Mouse (Mus musculus): Measurements from ENCODE around the gene Inf2.

The Inf2 gene

DNA sequence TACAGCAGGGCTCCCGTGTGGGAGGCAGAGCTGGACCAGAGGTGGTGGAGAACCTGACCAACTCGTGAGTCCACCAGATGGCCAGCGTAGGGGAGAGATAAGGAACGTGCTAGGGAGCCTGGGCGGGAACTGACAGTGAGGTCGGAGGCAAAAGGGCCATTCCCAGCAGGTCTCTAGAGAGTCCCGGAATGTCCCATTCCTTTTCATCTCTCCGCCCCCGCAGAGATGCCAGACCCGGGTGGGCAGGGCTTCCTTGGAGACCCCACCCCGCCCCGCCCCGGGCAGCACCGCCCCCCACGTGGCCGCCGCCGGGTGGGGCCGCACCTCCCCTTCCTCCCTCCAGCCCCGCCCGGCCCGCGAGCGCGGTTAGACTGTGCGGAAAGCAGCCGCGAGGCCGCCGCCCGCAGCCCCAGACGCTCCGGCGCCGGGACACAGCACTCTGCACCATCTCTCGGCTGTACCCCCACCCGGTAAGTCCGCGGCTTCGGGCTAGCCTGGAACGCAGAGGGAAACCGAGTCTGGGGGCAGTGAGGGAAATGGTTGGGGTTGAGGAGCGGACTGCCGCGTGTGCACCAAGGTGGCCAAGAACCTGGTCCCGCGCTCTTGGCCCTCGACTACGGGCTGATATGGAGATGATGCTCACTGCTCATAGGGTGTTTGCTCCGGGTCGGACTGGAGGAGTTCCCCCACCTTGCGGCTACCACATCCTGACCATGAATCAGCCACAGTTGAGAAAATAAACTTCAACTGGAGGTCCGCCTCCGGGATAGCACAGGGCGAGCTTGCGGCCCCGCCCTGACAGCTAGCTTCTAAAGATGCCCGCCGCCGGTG, at the start of gene Inf2:
Gene Inf2, plus strand, starts transcription at position 359 of the 831 bp plus-strand sequence.
- in situ Hi-C loops (cut with MboI; ENCODE audit: low pct_unique_long_range_greater_than_20kb in 1 of 2, low sequenced_read_pairs in 2 of 2, unreplicated experiment in 1 of 2): no loop called here

DNA sequence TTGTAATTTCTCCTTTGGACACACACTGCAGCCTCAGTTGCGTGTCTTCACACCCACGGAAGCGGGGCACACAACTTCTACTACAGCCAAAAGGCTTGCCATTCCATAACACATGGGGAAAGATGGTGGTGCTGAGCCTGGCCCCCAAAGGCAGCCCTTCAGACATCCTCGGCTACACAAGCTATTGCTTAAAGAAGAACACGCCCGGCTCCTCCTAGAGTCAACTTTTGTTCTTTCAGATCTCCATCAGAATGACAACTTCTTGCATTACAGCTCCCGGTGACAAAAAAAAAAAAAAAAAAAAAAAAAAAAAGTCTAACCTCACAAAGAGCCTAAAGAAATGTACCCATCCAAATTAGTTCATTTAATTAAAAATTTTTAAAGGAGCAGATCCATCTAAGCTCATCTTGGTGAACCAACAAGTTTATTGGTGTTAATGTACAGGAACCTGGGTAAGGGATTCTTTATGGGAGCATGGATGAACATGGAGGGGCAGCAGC, 49.1 kb upstream of the Inf2 start:
- in situ Hi-C loops (cut with MboI; ENCODE audit: low pct_unique_long_range_greater_than_20kb in 1 of 2, low sequenced_read_pairs in 2 of 2, unreplicated experiment in 1 of 2): loop anchor here in 1 of 2 experiments (5.0 kb wide), 1 partner anchor 52 kb away; the partner anchor contains the start of gene A530016L24Rik

DNA sequence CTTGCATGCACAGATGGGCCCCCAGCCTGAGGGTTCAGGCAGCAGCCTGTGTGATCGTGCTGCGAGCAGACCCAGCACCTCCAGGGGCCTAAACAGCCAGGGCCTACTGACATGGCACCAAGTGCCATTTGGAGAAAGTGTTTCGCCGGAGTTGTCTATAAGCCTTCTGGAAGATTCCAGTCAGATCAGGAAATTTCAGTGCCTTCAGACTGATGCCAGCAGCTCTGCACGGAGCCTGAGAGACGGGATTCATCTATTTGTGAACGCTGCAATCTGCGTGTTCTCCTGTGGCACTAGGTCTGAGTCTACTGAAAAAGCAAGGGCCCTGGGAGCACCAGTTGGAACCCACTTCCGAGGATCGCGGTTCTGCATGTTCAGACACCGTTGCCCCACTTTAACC, 48.3 kb upstream of the Inf2 start:
- in situ Hi-C loops (cut with MboI; ENCODE audit: low pct_unique_long_range_greater_than_20kb in 1 of 2, low sequenced_read_pairs in 2 of 2, unreplicated experiment in 1 of 2): loop anchor here (10.0 kb wide), 1 partner anchor 396 kb away; the partner anchor contains the start of gene Kif26a (in 2 of the 2)

DNA sequence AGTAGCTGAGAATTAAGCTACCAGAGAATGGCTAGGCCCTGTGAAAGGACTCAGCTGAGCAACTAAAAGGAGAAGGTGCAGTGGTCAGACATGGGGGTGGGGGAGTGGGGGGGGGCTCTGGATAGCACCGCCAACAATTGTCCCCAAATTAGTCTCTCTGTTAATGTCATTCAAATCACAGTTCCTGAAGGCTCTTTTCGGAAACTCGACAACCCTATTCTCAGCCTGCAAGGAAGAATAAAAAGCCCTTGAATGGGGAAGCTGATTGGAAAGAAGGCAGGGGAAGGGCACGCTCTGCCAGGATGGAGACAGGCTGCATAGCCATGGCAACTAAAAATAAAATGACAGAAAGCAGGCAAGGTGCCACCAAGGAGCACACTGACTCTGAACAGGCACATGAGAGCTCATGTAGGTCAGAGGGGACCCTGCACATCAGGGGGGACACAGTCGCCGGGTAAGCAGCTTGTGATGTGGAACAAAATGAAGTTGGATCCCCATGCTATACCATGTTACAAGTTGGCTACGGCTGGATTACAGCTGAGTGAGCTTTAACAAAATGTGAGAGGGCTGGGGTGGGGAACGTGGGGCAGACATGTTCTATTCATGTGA, 47.0 kb upstream of the Inf2 start:
- in situ Hi-C loops (cut with MboI; ENCODE audit: low pct_unique_long_range_greater_than_20kb in 1 of 2, low sequenced_read_pairs in 2 of 2, unreplicated experiment in 1 of 2): loop anchor here (10.0 kb wide), 1 partner anchor 397 kb away; the partner anchor contains the start of gene Kif26a (in 2 of the 2)

DNA sequence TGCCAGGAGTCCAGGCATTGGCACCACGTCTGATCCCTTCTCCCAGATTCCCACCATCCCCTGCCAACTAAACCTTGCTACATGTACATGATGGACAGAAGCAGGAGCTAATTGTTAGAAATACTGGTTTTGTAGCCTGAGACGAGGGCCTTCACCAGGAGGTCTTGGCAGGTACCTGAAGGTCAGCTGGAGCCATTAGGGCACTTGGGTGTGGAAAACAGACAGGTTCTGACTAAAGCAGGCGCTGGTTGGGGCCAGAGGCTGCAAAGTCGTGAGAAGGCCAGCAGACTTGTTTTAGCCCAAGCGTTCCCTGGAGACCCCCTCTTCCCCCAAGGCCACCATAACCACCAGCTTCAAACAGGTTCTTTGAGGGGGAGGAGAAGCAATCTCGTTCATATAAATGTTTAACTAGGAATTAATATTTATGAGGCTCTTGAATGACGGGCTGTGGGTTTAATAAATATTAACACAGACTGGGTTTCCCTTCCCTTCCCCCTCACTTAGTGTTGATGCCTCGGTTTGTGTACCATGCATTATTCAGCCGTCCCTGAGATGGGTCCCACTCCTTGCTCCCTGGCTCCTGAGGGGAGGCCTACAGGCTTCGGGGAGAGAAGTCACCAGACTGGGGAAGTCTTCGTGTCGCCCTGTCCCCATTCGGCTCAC, 46.2 kb upstream of the Inf2 start:
- in situ Hi-C loops (cut with MboI; ENCODE audit: low pct_unique_long_range_greater_than_20kb in 1 of 2, low sequenced_read_pairs in 2 of 2, unreplicated experiment in 1 of 2): loop anchor here (10.0 kb wide), 1 partner anchor 398 kb away; the partner anchor contains the start of gene Kif26a (in 2 of the 2)

DNA sequence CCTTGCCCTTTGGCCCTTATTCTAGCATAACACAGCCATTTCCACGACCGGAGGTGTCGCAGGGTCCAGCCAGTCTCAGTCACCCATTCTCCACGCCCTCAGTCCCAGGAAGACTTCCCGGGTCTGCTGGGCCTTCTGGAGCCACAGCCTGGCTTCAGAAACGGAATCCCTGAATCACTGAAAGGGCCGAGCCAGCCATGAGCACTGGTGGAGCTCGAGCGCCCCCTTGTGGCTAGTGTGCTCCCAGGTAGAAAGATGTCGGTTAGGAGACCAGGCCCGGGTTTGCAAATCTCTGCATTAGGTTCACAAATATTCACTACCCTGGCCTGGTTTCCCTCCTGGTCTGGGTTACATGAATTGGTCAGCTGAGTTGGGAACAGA, 45.7 kb upstream of the Inf2 start:
- in situ Hi-C loops (cut with MboI; ENCODE audit: low pct_unique_long_range_greater_than_20kb in 1 of 2, low sequenced_read_pairs in 2 of 2, unreplicated experiment in 1 of 2): loop anchor here (10.0 kb wide), 1 partner anchor 398 kb away; the partner anchor contains the start of gene Kif26a (in 2 of the 2)

DNA sequence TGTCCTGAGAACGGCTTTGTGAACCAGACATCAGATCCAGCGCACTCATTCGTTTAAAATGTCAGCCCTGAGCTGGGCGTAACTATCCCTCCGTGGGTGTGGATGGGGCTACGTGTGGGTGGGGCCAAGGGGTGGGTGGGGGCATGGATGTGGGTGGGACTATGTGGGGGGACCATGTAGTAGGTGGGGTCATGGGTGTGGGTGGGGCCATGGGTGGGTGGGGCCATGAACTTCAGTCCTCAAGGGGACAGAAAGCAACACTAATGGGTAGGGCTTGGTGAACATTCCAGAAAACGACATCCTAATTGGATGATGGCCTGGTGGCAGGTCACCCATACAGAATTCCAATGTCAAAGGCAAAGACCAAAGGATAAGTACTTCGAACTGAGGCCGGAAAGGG, 44.6 kb upstream of the Inf2 start:
- in situ Hi-C loops (cut with MboI; ENCODE audit: low pct_unique_long_range_greater_than_20kb in 1 of 2, low sequenced_read_pairs in 2 of 2, unreplicated experiment in 1 of 2): loop anchor here (10.0 kb wide), 1 partner anchor 399 kb away; the partner anchor contains the start of gene Kif26a (in 2 of the 2)

DNA sequence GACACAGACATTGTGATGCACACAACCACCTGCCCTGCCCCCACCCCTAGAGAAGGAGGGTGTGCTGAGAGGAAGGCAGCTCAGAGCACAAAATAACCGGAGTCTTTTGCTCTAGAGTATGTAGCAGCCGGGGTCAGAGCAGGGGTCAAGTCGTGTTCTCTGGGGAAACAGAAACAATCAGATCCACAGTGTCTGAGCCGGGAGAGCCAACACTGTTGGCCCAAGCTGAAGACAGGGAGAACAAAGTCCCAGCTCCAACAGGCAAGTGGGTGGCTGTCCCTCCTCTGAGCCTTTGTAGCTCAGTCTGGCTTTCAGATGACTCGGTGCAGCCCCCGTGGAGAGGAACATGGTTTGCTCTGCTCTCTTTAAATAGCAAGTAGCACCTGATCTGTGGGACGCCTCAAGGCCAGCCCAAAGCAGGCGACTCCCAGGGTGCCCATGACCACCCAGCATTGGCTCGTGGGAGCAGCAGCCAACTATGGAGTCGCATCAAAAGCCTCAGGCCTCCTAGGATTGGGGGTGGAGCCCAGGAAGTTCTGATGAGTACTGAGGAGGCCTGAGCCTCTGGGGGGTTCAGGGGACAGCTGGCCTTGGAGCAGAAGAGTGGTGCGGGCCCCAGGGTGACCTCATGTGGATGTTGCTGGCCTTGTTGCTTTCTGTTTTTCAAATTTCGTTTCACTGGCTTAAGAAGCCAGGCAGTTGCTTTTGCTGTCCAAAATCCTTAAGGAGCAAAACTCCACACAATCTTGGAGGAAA, 43.5 kb upstream of the Inf2 start:
- in situ Hi-C loops (cut with MboI; ENCODE audit: low pct_unique_long_range_greater_than_20kb in 1 of 2, low sequenced_read_pairs in 2 of 2, unreplicated experiment in 1 of 2): loop anchor here (10.0 kb wide), 1 partner anchor 400 kb away; the partner anchor contains the start of gene Kif26a (in 2 of the 2)

DNA sequence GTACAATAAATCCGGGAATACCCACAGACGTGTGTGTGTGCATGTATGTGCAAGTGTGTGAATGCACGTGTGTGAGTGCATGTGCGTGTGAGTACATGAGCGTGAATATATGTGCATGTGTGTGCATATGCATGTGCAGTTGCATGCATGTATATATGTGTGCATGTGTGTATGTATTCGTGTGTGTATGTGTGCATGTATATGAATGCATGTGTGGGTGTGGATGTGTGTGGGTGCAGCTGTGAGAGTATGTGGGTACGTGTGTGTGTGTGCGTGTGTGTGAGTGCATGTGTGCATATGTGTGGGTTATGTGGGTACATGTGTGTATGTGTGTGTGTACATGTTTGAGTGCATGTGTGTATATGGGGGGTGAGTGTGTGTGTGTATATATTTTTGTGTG, 42.5 kb upstream of the Inf2 start:
- in situ Hi-C loops (cut with MboI; ENCODE audit: low pct_unique_long_range_greater_than_20kb in 1 of 2, low sequenced_read_pairs in 2 of 2, unreplicated experiment in 1 of 2): loop anchor here (10.0 kb wide), 1 partner anchor 401 kb away; the partner anchor contains the start of gene Kif26a (in 2 of the 2)

DNA sequence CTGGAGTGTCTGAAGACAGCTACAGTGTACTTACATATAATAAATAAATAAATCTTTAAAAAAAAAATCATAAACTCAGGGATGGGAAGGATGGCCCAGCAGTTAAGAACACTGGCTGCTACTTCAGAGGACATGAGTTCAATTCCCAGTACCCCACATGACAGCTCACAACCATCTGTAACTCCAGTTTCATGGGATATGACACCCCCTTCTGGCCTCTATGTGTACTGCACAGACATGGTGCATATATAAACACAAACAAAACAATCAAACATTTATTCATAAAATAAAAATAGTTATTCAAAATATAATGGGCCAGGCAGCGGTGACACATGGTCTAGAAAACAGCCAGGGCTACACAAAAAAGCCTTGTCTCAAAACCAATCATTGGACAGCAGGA, 39.3 kb upstream of the Inf2 start:
- in situ Hi-C loops (cut with MboI; ENCODE audit: low pct_unique_long_range_greater_than_20kb in 1 of 2, low sequenced_read_pairs in 2 of 2, unreplicated experiment in 1 of 2): loop anchor here (10.0 kb wide), 1 partner anchor 404 kb away; the partner anchor contains the start of gene Kif26a (in 2 of the 2)

DNA sequence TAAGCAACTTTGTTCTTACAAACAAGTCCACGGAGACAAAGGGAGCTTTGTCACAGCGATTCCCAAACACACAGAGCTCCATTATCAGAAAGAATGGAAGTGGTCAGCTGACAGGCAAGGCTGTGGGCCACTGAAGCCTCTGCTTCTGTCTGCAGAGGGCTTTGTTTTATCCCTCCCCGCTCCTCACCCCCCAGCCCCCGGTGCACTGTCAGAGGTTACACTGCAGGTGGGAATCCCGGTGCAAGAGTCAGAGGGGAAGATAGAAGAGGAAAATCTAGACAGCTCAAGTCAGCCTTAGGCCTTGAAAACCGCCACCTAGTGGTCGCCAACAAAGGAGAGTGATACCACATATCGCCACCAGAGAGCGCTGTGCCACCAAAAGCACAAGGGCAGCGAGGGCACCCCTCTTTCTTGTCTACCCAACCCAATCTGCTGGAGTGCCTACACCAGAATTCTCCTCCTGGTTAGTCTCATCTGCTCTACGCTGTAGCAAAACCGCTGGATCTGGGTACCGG, 36.7 kb upstream of the Inf2 start:
- in situ Hi-C loops (cut with MboI; ENCODE audit: low pct_unique_long_range_greater_than_20kb in 1 of 2, low sequenced_read_pairs in 2 of 2, unreplicated experiment in 1 of 2): loop anchor here (5.0 to 10.0 kb wide), 2 partner anchors 63 to 65 kb away; no protein-coding TSS in a partner anchor

DNA sequence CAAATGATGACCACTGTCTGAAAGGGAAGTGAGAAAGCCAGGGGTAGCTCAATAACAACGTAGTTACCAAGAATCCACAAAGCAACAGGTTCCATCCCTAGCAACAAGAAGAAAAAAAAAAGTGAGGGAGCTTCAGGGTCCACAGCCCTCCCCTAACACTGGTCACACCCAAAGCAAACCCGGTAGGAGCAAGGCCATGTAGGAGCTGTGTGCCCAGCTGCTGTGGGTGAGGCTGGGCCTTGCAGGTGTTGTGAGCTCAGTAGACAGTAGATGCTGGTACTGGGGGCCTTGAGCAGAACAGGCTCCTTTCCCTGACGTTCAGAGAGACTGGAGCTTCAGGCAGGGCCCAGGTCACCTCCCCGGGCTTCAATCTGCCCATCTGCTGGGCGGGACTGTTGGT, 36.1 kb upstream of the Inf2 start:
- in situ Hi-C loops (cut with MboI; ENCODE audit: low pct_unique_long_range_greater_than_20kb in 1 of 2, low sequenced_read_pairs in 2 of 2, unreplicated experiment in 1 of 2): loop anchor here (5.0 to 10.0 kb wide), 2 partner anchors 62 to 65 kb away; no protein-coding TSS in a partner anchor

DNA sequence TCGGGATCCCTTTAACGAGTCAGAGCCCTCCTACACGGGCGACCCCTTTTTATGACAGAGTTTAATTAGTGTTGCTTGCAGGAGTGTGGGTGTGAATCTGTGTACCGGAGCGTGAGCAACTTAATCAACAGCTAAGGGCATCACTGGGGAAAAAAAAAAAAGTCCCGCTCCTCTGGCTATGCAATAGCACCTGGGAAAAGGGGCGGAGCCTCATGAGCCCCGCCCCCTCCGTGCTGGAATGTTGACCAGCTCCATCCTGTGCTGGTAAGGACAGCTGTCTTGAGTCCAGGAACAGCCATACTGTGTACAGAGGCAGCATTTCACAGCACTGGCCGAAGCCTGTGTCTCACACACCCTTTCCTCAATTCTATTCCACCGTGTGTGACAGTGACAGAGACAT, 33.7 kb upstream of the Inf2 start:
- in situ Hi-C loops (cut with MboI; ENCODE audit: low pct_unique_long_range_greater_than_20kb in 1 of 2, low sequenced_read_pairs in 2 of 2, unreplicated experiment in 1 of 2): loop anchor here (5.0 to 10.0 kb wide), 2 partner anchors 60 to 62 kb away; no protein-coding TSS in a partner anchor

DNA sequence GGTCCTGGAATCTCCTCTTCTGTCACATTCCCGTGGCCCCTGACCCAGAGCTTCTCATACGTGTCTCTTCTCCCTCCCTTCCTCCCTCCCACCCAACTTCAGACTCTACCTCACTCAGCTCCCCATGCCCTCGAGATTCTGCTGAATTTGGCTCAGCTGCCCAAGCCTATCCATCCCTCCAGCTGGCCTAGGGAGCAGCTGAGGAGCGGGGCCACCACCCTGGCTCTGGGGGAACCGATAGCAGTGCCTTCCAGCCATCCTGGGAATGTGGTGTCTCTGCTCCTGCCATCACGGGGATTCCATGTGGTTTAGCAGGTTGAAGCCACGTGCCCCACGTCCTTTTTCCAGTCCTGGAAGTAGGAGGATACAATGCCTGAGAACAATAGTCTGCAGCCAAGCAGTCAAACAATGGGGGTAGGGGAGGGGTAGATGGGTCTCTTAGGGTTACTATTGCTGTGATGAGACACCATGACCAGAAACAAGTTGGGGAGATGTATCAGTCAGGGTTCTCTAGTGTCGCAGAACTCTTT, 32.0 kb upstream of the Inf2 start:
- in situ Hi-C loops (cut with MboI; ENCODE audit: low pct_unique_long_range_greater_than_20kb in 1 of 2, low sequenced_read_pairs in 2 of 2, unreplicated experiment in 1 of 2): loop anchor here in 1 of 2 experiments (10.0 kb wide), 1 partner anchor 58 kb away; no protein-coding TSS in a partner anchor

DNA sequence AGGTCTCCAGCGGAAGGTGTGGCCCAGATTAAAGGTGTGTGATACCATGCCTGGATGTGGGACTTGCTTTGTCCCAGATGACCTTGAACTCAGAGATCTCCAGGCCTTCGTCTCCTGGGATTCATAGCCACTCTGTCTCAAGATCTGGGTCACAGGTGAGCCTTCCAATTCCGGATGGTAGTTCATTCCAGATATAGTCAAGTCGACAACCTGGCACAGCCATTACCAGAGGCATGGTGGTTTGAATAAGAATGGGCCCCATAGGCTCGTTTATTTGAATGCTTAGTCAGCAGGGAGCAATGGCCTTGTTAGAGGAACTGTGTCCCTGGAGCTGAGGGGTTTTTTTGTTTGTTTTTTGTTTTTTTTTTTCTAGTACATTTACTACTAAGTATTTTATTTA, 31.4 kb upstream of the Inf2 start:
- in situ Hi-C loops (cut with MboI; ENCODE audit: low pct_unique_long_range_greater_than_20kb in 1 of 2, low sequenced_read_pairs in 2 of 2, unreplicated experiment in 1 of 2): loop anchor here in 1 of 2 experiments (10.0 kb wide), 1 partner anchor 58 kb away; no protein-coding TSS in a partner anchor

DNA sequence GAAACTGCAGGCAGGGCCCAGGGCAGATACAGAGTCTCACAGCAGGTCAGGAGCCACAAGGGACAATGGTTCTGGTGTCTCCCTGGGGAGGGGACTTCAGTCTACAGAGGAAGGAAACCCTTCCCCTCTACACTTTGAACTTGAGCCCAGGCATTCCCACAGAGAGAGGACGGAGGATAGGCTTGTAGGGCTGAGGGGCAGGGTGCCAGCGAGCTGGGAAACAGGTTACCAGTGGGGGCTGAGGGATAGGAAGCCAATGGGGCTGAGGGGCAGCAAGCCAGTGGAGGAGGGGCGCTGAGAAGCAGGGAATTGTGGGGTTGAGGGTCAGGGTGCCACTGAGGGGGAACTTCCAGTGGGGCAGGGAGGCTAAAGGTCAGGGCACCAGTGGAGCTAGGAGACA, 29.4 kb upstream of the Inf2 start:
- in situ Hi-C loops (cut with MboI; ENCODE audit: low pct_unique_long_range_greater_than_20kb in 1 of 2, low sequenced_read_pairs in 2 of 2, unreplicated experiment in 1 of 2): loop anchor here in 1 of 2 experiments (10.0 kb wide), 1 partner anchor 56 kb away; no protein-coding TSS in a partner anchor

DNA sequence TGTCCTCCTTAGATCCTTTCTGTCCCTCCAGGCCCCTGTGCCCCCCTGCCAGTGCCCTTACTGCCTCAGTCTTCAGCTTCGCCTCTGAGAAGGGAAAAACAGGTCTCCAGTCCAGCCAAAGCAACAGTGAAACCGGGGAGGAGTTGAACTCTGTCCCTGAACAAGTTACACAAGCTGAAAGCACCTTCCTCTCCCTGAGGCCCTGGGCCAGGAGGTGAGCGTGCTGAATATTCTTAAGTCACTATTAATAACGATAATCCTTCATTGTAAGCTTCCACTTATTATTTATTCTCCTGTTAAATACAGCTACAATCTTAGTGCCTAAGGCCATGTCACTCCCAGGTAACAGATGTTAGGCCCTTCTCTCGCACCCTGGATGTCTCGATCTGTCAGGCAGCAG, 28.9 kb upstream of the Inf2 start:
- in situ Hi-C loops (cut with MboI; ENCODE audit: low pct_unique_long_range_greater_than_20kb in 1 of 2, low sequenced_read_pairs in 2 of 2, unreplicated experiment in 1 of 2): loop anchor here in 1 of 2 experiments (10.0 kb wide), 1 partner anchor 55 kb away; no protein-coding TSS in a partner anchor
